Mouse (Mus musculus): ENCODE results near the gene Adamtsl1. TPM values are rescaled to one million over a fixed set of nuclear protein-coding genes. Genes with fewer than 3 reads are reported as not detected.

Adamtsl1 gene
- total RNA-seq (2021): 1 to 10 TPM; 4.3 to 5.5 TPM
- long read RNA-seq, experiment 1: 0 reads
- long read RNA-seq, experiment 2, partial matches to known transcripts: 3 of 5 reads
- long read RNA-seq, experiment 2, other reads (novel, unspliced or antisense): 2 of 5 reads

DNA sequence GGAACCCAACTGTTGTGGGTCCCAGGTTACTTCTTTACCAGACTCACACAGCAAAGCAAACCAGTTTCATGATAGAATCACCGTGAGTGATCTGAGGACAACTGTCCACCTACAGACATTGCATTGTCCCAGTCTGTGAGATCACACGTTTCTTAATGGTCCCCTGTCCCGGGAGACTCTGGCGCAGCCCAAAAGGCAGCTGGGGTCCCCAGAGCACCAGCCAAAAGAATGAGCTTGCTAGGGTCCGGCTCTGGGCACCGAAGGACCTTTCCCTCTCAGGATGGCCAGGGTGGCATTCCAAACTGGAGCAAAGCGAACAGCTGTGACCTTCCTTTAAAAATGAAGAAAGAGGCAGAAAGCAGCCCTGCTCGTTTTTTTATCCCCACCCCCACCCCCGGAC, at the start of gene Adamtsl1:
Gene Adamtsl1 (plus strand): TSS at position 381 of the 400 bp plus-strand sequence.
- Histone ChIP-seq H3K4me3 (peak within 1 kb of the TSS; percentile 53), H3K27ac (no peak within 1 kb of the TSS)
- intact Hi-C loops (cut with DNase I): no loop called here
- no peak for DNase-seq (ENCODE audit: extremely low spot score in 1 of 2, low spot score in 2 of 2)
- no peak for TF ChIP-seq CTCF (IDR thresholded peaks at IDR 0.05)

DNA sequence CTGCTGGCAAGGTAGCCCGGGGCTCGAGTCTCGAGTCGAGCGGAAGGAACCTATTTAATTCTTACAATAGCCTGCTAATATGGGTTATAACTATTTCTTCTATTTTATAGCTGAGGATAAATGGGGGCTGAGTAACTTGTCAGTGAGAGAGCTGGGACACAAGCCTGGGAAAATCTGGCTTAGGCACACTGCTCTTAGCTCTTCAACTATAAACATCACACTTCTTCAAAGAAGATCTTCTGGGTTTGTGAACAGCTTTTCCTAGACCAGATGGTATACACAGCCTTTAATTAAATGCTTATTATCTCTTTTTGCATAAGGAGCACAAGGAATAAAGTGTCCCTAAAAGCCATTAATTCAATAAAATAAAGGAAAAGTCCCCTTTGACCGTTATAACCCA, 30.4 kb upstream of the Adamtsl1 start:
- no peak overlapping the region for H3K4me3 ChIP-seq
- intact Hi-C loops (cut with DNase I): no loop called here
- no peak for DNase-seq (ENCODE audit: extremely low spot score in 1 of 2, low spot score in 2 of 2)
- TF ChIP-seq CTCF (IDR thresholded peaks at IDR 0.05): no peak
- H3K27ac ChIP-seq: no peak overlapping the region

DNA sequence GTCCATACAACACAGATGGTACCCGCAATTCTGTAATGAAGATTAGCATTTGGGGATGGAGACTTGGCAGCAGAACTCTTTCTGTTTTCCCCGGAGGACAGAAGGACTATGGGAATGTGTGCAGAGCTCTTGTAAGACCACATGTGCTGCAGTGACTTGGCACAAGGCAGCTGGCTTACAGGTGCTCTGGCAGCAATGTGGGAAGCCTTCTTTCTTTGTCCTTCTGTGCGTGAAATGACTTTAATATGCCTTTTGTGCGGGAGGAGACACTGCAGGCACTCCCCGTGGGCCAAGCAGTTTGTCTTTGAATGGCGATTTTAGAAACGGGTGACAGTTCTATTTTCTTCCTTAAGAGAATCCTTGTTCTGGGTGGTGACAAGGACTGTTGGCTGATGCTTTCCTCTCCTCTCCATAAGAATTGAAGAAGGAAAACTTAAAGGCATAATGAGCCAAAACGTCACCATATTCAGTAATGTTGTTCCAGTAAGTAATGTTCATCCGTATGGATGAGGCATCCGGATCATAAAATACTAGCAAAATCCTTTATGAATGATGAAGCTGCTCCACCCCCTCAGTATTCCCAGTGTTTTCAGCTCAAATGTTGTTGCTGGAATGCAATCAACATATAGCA, 27.5 kb upstream of the Adamtsl1 start:
- Histone ChIP-seq H3K27ac (no peak overlapping the region), H3K4me3 (no peak overlapping the region; the same call in 1 of the 2 replicates)
- TF ChIP-seq CTCF (IDR thresholded peaks at IDR 0.05): no peak
- intact Hi-C loops (cut with DNase I): no loop called here
- peak; percentile 9 to 19 for DNase-seq (ENCODE audit: extremely low spot score in 1 of 2, low spot score in 2 of 2)

DNA sequence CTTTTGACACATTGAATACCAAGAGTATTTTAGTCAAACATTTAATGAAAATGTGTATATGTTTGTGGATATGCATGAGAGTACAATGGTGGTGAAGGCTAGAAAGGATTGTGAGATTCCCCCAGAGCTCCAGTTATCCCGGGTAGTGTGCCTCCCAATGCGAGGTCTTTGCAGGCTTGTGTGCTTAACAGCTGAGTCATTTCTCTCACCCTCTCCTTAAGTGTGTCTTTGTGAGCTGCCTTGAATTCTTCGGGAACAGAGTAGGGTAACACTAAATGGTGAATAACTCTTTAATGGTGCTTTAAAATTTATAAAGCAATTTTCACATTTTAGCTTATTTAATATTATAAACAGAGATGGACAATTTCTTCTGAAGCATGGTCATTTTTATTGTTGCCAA, 8.3 kb upstream of the Adamtsl1 start:
- H3K27ac ChIP-seq: no peak overlapping the region
- no peak for TF ChIP-seq CTCF (IDR thresholded peaks at IDR 0.05)
- intact Hi-C loops (cut with DNase I): no loop called here
- no peak overlapping the region for H3K4me3 ChIP-seq
- no peak for DNase-seq (ENCODE audit: extremely low spot score in 1 of 2, low spot score in 2 of 2)

DNA sequence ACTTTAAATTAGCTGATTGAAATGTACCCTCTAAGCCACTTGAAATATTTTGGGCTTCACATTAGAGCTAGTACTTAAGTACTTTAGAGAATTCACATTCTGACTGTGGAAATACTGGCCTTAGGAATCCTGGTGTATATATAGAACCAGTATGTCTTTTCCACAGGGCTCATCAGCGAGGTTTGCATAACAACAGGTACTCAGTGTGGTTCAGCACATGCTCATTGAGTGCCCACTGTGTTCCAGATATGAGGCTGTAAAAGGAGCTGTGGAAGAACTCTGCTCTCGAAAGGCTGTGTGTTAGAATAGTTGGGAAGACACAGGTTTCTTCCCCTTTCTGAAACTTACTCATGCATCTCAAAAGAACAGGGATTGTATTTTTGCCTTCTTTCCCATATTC, 7.0 kb upstream of the Adamtsl1 start:
- intact Hi-C loops (cut with DNase I): no loop called here
- Histone ChIP-seq H3K27ac (no peak overlapping the region), H3K4me3 (no peak overlapping the region)
- no peak for DNase-seq (ENCODE audit: extremely low spot score in 1 of 2, low spot score in 2 of 2)
- TF ChIP-seq CTCF (IDR thresholded peaks at IDR 0.05): no peak

GRCm38 (mm10) chr4:85507491-85507890, 6.5 kb upstream of the Adamtsl1 start:
- no peak for DNase-seq (ENCODE audit: extremely low spot score in 1 of 2, low spot score in 2 of 2)
- intact Hi-C loops (cut with DNase I): no loop called here
- H3K4me3 ChIP-seq: no peak overlapping the region
- H3K27ac ChIP-seq: no peak overlapping the region
- no peak for TF ChIP-seq CTCF (IDR thresholded peaks at IDR 0.05)

DNA sequence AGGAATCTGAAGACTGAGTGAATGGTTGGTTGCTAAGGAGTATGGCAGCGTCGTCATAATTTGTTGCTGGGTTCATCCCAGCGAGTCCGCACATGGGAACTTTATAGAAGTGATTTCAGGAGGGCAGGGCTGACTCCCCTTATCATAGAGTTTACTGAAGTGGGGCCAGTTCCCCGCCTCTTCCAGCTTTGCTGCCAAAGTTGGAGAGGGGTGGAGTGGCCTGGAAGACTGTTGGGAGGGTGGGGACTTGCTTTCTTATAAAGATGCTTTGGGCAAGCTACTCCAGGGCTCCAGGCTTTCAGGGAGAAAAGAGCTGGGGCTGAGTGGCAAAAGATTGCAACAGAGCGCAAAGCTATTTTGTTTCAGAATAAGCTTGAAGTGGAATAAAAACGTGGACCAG, 684 bp upstream of the Adamtsl1 start:
- intact Hi-C loops (cut with DNase I): no loop called here
- Histone ChIP-seq H3K4me3 (no peak overlapping the region), H3K27ac (no peak overlapping the region)
- no peak for DNase-seq (ENCODE audit: extremely low spot score in 1 of 2, low spot score in 2 of 2)
- TF ChIP-seq CTCF (IDR thresholded peaks at IDR 0.05): no peak

DNA sequence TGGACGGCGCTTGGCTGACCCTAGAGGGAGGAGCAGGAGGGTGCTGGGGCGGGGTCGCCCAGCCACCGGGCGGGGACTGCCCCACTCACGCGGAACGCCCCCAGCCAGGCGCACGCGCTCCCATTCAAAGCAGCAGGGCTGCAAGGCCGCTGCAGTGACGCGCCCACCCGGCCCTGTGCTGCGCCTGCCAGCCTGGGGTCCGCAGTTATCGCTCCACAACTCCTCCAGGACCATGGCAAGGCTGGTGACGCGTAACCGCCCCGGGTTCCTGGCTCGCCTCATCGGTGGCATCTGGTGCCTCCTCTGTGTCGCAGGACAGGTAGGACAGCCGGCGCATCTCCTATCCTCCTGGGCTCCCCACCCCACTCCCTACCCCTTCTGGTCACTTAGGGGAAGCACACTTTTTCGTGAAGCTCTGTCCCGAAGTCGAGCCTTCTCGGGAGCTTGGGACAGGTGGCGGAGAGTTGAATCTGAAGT, 271 bp downstream of the Adamtsl1 start:
- peak; percentile 16 for TF ChIP-seq CTCF (IDR thresholded peaks at IDR 0.05)
- no peak overlapping the region for H3K27ac ChIP-seq
- peak overlapping the region; percentile 53 for H3K4me3 ChIP-seq
- intact Hi-C loops (cut with DNase I): no loop called here
- DNase-seq (ENCODE audit: extremely low spot score in 1 of 2, low spot score in 2 of 2): peak; percentile 16 to 23

DNA sequence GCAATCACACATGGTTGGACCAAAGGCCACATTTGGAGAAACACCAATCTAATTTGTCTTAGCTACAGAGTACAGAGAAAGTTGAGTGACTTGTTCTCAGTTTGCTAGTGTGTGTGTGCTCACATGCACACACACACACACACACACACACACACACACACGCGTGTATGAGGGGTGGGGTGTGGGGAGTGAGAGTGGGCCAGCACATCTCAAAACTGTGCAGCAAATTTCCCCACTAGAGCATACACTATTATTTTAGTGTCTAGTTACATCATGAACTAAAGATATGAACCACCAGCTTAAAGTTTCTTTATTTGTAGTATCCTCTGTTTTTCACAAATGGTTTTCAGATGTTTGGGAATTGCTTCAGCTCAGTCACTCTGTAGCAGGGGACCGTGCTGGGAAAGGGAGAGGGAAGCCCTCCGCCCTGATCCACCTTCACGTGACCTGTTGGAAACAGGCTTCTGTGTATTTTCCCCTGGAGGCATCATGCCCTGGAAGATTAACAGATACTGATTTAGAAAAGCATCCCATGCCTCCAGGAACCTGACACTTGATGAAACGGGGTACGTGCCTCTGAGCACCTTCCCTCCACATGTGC, 13.1 kb downstream of the Adamtsl1 start:
- Histone ChIP-seq H3K27ac (no peak overlapping the region), H3K4me3 (no peak overlapping the region)
- no peak for TF ChIP-seq CTCF (IDR thresholded peaks at IDR 0.05)
- no peak for DNase-seq (ENCODE audit: extremely low spot score in 1 of 2, low spot score in 2 of 2)
- intact Hi-C loops (cut with DNase I): no loop called here

- intact Hi-C loops (cut with DNase I): no loop called here
- no peak for TF ChIP-seq CTCF (IDR thresholded peaks at IDR 0.05)
- no peak overlapping the region for H3K4me3 ChIP-seq
- no peak for DNase-seq (ENCODE audit: extremely low spot score in 1 of 2, low spot score in 2 of 2)
- no peak overlapping the region for H3K27ac ChIP-seq
Measured at GRCm38 (mm10) chr4:85529852-85530251, 15.9 kb downstream of the Adamtsl1 start.

- H3K27ac ChIP-seq: no peak overlapping the region
- no peak overlapping the region for H3K4me3 ChIP-seq
- DNase-seq (ENCODE audit: extremely low spot score in 1 of 2, low spot score in 2 of 2): no peak
- TF ChIP-seq CTCF (IDR thresholded peaks at IDR 0.05): no peak
- intact Hi-C loops (cut with DNase I): no loop called here
Measured at GRCm38 (mm10) chr4:85539677-85540076, 25.7 kb downstream of the Adamtsl1 start.

DNA sequence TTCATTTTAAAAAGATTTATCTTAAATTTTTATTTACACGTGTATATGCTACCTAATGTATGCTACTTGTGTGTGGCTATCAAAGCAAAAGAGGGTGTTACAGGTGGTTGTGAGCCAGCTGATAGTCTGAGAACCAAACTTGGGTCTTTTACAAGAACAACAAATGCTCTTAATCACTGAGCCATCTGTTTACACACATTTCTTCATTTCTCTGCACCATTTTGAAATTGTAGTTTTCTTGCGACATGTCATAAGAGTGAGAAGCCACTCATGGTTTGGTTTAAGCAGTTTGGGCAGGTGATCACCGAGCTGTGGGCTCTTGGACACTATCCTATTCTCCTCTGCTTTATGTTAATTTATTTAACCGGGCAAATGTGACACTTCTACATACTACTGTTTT, 29.2 kb downstream of the Adamtsl1 start:
- DNase-seq (ENCODE audit: extremely low spot score in 1 of 2, low spot score in 2 of 2): no peak
- intact Hi-C loops (cut with DNase I): no loop called here
- no peak for TF ChIP-seq CTCF (IDR thresholded peaks at IDR 0.05)
- Histone ChIP-seq H3K27ac (no peak overlapping the region), H3K4me3 (no peak overlapping the region)

DNA sequence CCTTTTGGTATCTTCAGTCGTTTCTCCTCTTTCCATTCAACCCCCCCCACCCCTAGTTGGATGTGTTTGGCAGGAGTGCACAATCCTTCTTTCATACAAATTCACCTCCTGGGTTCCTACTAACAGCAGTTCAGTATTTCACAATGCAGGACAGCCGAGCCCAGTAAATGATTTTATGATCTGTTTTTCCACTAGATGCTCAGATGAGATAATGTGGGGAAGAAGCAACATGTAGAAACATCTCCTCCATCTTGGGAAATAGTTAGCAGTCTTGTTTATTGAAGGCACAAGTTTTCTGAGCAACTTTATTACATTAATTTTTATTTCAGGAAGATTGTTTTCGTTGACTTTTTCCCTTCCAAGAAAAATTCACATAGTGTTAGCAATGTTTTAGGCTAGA, 40.7 kb downstream of the Adamtsl1 start:
- TF ChIP-seq CTCF (IDR thresholded peaks at IDR 0.05): no peak
- H3K27ac ChIP-seq: no peak overlapping the region
- no peak for DNase-seq (ENCODE audit: extremely low spot score in 1 of 2, low spot score in 2 of 2)
- intact Hi-C loops (cut with DNase I): no loop called here
- H3K4me3 ChIP-seq: no peak overlapping the region

Measured in left cerebral cortex, adult 2 months (tissue).